Mouse (Mus musculus): ENCODE results near the gene Grik1. TPM values are rescaled to one million over a fixed set of nuclear protein-coding genes. Genes with fewer than 3 reads are reported as not detected.

Gene Grik1
- polyA plus RNA-seq, 1 experiment = not detected

- H3K36me3 ChIP-seq (ENCODE audit: control insufficient read depth, insufficient read depth, low read length) = no peaks in the 10 kb centered on the region
- 42% methylated on average over 2 of the region's 2 CpGs for WGBS
- no peak overlapping the region for H3K27ac ChIP-seq (ENCODE audit: insufficient read depth, low read depth, low read length)
- TF ChIP-seq CTCF (IDR thresholded peaks at IDR 0.05; ENCODE audit: extremely low read depth, insufficient read length, insufficient replicate concordance, low read depth, low read length) (no peak), POLR2A (IDR thresholded peaks at IDR 0.05; ENCODE audit: low read depth, low read length) (no peak)
- no peaks in the 10 kb centered on the region for H3K27me3 ChIP-seq (ENCODE audit: control insufficient read depth, insufficient read depth, low read length)
- no peak overlapping the region for H3K4me3 ChIP-seq (ENCODE audit: low read depth, low read length)
- H3K4me1 ChIP-seq (ENCODE audit: control insufficient read depth, insufficient read depth, insufficient read length, low read length) = no peaks in the 10 kb centered on the region
Observed at GRCm38 (mm10) chr16:88142574-88142973, 147.5 kb downstream of the Grik1 start.

- TF ChIP-seq CTCF (IDR thresholded peaks at IDR 0.05; ENCODE audit: extremely low read depth, insufficient read length, insufficient replicate concordance, low read depth, low read length) = no peak
- no peak for TF ChIP-seq POLR2A (IDR thresholded peaks at IDR 0.05; ENCODE audit: low read depth, low read length)
Observed at GRCm38 (mm10) chr16:88142136-88142535, 147.9 kb downstream of the Grik1 start.

DNA sequence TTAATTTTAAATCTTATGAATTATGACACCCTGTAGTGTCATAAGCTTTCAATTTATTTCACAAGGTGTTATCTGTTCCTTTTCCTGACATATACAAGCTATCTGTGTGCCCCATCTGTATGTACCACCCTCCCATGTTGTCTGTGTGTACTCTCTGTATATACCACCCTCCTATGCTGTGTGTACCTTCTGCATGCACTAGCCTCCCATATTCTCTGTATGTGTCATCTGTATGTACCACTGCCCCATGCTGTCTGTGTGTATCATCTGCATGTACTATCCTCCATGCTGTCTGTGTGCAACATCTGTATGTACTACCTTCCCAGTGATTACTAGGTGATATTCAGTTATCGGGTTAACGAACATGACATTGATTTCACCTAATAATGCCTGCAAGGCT lies 148.5 kb downstream of the Grik1 start:
- no peaks in the 10 kb centered on the region for H3K4me1 ChIP-seq (ENCODE audit: control insufficient read depth, insufficient read depth, insufficient read length, low read length)
- H3K27me3 ChIP-seq (ENCODE audit: control insufficient read depth, insufficient read depth, low read length) = no peaks in the 10 kb centered on the region
- no peak overlapping the region for H3K27ac ChIP-seq (ENCODE audit: insufficient read depth, low read depth, low read length)
- TF ChIP-seq POLR2A (IDR thresholded peaks at IDR 0.05; ENCODE audit: low read depth, low read length) (no peak), CTCF (IDR thresholded peaks at IDR 0.05; ENCODE audit: extremely low read depth, insufficient read length, insufficient replicate concordance, low read depth, low read length) (no peak)
- no peaks in the 10 kb centered on the region for H3K36me3 ChIP-seq (ENCODE audit: control insufficient read depth, insufficient read depth, low read length)
- H3K4me3 ChIP-seq (ENCODE audit: low read depth, low read length) = no peak overlapping the region
- WGBS = 88% methylated on average over 2 of the region's 2 CpGs

More at GRCm38 (mm10) chr16:88142136-88142535, 147.9 kb downstream of the Grik1 start:
- no peak overlapping the region for H3K4me3 ChIP-seq (ENCODE audit: low read depth, low read length)
- H3K4me1 ChIP-seq (ENCODE audit: control insufficient read depth, insufficient read depth, insufficient read length, low read length) = no peaks in the 10 kb centered on the region
- no peak overlapping the region for H3K27ac ChIP-seq (ENCODE audit: insufficient read depth, low read depth, low read length)
- H3K36me3 ChIP-seq (ENCODE audit: control insufficient read depth, insufficient read depth, low read length) = no peaks in the 10 kb centered on the region
- no peaks in the 10 kb centered on the region for H3K27me3 ChIP-seq (ENCODE audit: control insufficient read depth, insufficient read depth, low read length)
- WGBS = 69% methylated on average over 2 of the region's 2 CpGs

DNA sequence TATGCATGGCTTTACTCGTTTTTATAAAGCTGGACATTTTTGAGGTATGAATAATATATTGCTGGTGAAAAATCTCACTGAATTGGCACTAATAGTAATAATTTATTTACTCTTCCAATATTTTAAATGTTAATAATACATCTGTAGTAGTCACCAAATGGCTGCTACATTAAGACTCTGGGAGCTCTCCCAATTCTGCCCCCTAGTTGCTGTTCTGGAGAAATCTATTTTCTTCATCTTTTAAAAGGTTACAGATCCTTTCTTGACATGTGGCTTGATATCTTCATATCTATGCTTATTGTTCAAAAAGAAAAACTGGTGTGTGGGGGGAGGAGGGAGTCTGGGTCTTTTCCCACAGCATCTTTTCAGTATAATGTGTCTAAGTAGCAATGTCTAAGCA lies 151.2 kb downstream of the Grik1 start:
- H3K36me3 ChIP-seq (ENCODE audit: control insufficient read depth, insufficient read depth, low read length) = no peaks in the 10 kb centered on the region
- no peak overlapping the region for H3K27ac ChIP-seq (ENCODE audit: insufficient read depth, low read depth, low read length)
- no peaks in the 10 kb centered on the region for H3K27me3 ChIP-seq (ENCODE audit: control insufficient read depth, insufficient read depth, low read length)
- no peak for TF ChIP-seq CTCF (IDR thresholded peaks at IDR 0.05; ENCODE audit: extremely low read depth, insufficient read length, insufficient replicate concordance, low read depth, low read length)
- no peak for TF ChIP-seq POLR2A (IDR thresholded peaks at IDR 0.05; ENCODE audit: low read depth, low read length)
- H3K4me3 ChIP-seq (ENCODE audit: low read depth, low read length) = no peak overlapping the region
- WGBS = 42% methylated on average over 1 of the region's 1 CpGs
- H3K4me1 ChIP-seq (ENCODE audit: control insufficient read depth, insufficient read depth, insufficient read length, low read length) = no peaks in the 10 kb centered on the region

DNA sequence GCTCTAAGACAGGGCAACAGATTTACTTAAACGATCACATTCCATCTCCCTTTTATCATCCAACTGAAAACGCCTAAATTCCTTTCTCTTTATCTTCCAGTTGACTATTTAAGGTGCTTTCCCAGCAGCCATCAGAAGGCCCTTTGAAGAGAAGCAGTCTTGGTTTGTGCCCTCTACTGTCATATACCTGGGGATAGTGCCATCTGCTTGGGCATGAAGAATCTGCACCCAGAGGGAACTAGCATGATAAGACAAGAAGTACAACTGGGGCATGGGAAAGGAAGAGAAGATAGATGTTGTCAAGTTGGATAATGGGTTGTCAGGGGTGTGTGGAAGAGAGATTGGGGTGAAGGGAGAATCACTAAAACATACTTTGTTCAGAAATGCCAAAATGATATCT lies 157.1 kb downstream of the Grik1 start:
- TF ChIP-seq CTCF (IDR thresholded peaks at IDR 0.05; ENCODE audit: extremely low read depth, insufficient read length, insufficient replicate concordance, low read depth, low read length) = no peak
- no peak for TF ChIP-seq POLR2A (IDR thresholded peaks at IDR 0.05; ENCODE audit: low read depth, low read length)
- no peaks in the 10 kb centered on the region for H3K27me3 ChIP-seq (ENCODE audit: control insufficient read depth, insufficient read depth, low read length)
- H3K4me1 ChIP-seq (ENCODE audit: control insufficient read depth, insufficient read depth, insufficient read length, low read length) = no peaks in the 10 kb centered on the region
- no peak overlapping the region for H3K27ac ChIP-seq (ENCODE audit: insufficient read depth, low read depth, low read length)
- no peak overlapping the region for H3K4me3 ChIP-seq (ENCODE audit: low read depth, low read length)
- WGBS = 40% methylated on average over 2 of the region's 2 CpGs
- no peaks in the 10 kb centered on the region for H3K36me3 ChIP-seq (ENCODE audit: control insufficient read depth, insufficient read depth, low read length)

- no peaks in the 10 kb centered on the region for H3K27me3 ChIP-seq (ENCODE audit: control insufficient read depth, insufficient read depth, low read length)
- no peaks in the 10 kb centered on the region for H3K4me1 ChIP-seq (ENCODE audit: control insufficient read depth, insufficient read depth, insufficient read length, low read length)
- WGBS = 81% methylated on average over 3 of the region's 3 CpGs
- TF ChIP-seq CTCF (IDR thresholded peaks at IDR 0.05; ENCODE audit: extremely low read depth, insufficient read length, insufficient replicate concordance, low read depth, low read length) = no peak
- TF ChIP-seq POLR2A (IDR thresholded peaks at IDR 0.05; ENCODE audit: low read depth, low read length) = no peak
- H3K36me3 ChIP-seq (ENCODE audit: control insufficient read depth, insufficient read depth, low read length) = no peaks in the 10 kb centered on the region
- H3K4me3 ChIP-seq (ENCODE audit: low read depth, low read length) = no peak overlapping the region
- H3K27ac ChIP-seq (ENCODE audit: insufficient read depth, low read depth, low read length) = no peak overlapping the region
Observed at GRCm38 (mm10) chr16:88131103-88131502, 159.0 kb downstream of the Grik1 start.

DNA sequence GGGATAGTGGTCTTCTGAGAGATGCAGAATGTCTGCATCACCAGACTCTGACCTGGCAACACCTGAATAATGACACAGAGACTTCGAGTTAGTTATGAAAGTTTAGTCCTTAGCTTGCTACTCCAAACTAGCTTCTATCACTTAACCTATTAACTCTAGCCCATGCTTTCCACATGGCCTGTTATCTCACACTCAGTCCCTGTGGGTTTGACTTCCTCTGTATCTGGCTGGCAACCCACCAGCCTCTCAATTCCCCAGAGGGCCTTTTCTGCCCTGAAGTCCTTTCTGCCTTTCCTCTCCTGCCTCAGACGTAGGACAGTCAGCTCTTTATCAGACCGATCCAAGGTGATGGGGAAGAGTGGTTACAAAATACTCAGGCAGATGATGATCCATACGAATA lies 165.0 kb downstream of the Grik1 start:
- Histone ChIP-seq H3K27ac (ENCODE audit: insufficient read depth, low read depth, low read length) (no peak overlapping the region), H3K4me3 (ENCODE audit: low read depth, low read length) (no peak overlapping the region), H3K4me1 (ENCODE audit: control insufficient read depth, insufficient read depth, insufficient read length, low read length) (no peaks in the 10 kb centered on the region), H3K27me3 (ENCODE audit: control insufficient read depth, insufficient read depth, low read length) (no peaks in the 10 kb centered on the region), H3K36me3 (ENCODE audit: control insufficient read depth, insufficient read depth, low read length) (no peaks in the 10 kb centered on the region)
- 61% methylated on average over 4 of the region's 4 CpGs for whole genome bisulfite sequencing
- TF ChIP-seq CTCF (IDR thresholded peaks at IDR 0.05; ENCODE audit: extremely low read depth, insufficient read length, insufficient replicate concordance, low read depth, low read length) = no peak
